Mouse (Mus musculus): ENCODE results near the gene Hlx. TPM values are rescaled to one million over a fixed set of nuclear protein-coding genes. Genes with fewer than 3 reads are reported as not detected.

Gene Hlx
- polyA plus RNA-seq, 1 experiment: not detected

DNA sequence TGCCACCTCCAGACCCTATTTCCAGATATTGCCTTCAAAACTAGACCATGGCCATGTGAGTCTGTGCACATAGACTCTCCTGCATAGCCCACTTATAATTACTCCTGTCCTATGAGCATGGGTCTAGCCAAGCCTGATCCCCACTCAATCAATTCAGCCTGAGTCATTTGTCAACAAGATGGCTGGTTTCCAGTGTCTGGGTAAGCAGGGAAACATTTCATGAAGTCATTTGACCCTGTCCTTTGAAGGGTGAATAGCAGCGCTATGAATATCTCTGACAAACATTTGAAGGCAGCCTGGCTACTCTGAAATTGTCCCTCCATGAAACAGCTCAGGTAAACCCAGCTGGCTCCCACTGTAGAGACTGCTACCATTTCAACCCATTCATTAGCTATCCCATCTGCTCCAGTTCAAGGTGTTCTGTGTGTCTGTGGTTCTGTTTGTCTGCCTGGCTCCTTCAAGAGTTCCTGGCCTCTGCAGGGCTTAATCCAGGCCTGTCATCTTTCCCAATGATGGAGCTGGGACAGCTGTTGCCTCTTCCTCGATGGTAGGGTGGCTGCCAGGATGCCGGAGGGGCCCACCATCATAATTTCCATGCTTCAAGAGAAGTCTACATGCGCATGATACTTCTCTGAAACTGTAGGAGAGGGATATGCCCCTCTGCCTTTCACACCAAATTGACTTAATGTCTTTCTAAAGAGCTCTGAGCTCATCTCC is 24.7 kb downstream of the Hlx start:
- H3K4me1 ChIP-seq (ENCODE audit: control insufficient read depth, insufficient read depth, low read length): no peaks in the 10 kb centered on the region
- H3K4me3 ChIP-seq (ENCODE audit: insufficient read depth, low read depth, low read length): no peak overlapping the region
- no peak overlapping the region for H3K27ac ChIP-seq (ENCODE audit: insufficient read depth, low read depth, low read length)
- no peak for TF ChIP-seq POLR2A (IDR thresholded peaks at IDR 0.05; ENCODE audit: insufficient read depth, low read depth, low read length)
- TF ChIP-seq CTCF (IDR thresholded peaks at IDR 0.05; ENCODE audit: insufficient read depth, low read depth, low read length): no peak
- WGBS: 73% methylated on average over 4 of the region's 4 CpGs

DNA sequence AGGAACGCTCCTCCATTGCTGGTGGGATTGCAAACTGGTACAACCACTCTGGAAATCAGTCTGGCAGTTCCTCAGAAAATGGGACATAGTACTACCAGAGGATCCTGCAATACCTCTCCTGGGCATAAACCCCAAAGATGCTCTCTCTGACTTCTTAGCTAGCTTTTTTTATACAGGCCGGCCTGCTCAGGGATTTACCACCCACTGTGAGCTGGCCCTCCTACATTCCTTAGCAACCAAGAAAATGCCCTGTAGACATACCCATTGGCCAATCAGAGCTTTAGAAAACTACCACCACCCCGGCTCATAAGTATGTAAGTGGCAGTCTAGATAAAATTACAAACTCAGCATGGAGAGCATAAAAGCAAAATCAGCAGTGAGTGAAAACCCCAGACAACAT is 27.5 kb downstream of the Hlx start:
- TF ChIP-seq POLR2A (IDR thresholded peaks at IDR 0.05; ENCODE audit: insufficient read depth, low read depth, low read length): no peak
- 48% methylated on average over 3 of the region's 3 CpGs for WGBS
- Histone ChIP-seq H3K27ac (ENCODE audit: insufficient read depth, low read depth, low read length) (no peak overlapping the region), H3K4me3 (ENCODE audit: insufficient read depth, low read depth, low read length) (no peak overlapping the region), H3K4me1 (ENCODE audit: control insufficient read depth, insufficient read depth, low read length) (no peaks in the 10 kb centered on the region)

DNA sequence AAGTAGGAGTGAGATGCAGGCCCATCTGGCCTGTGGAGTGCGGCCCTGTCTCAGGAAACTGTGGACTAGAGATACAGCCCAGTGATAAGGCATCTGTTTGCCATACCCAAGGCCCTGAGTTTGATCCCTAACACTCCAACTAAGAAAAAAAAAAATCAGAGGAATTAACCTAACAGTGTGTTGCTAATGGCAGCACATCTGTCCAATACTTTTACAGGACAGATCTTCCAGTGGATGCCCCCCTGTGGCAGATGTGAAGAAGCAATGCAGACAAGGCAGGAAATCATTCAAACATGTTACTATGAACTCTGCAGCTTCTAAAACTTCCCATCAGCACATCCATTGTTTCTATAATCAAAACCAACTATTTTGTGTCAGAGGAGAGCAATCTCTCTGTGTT is 33.1 kb downstream of the Hlx start:
- WGBS: 92% methylated on average over 1 of the region's 1 CpGs
- H3K27ac ChIP-seq (ENCODE audit: insufficient read depth, low read depth, low read length): no peak overlapping the region
- H3K4me1 ChIP-seq (ENCODE audit: control insufficient read depth, insufficient read depth, low read length): no peaks in the 10 kb centered on the region; the same call in 1 of the 2 replicates
- H3K4me3 ChIP-seq (ENCODE audit: insufficient read depth, low read depth, low read length): no peak overlapping the region
- TF ChIP-seq POLR2A (IDR thresholded peaks at IDR 0.05; ENCODE audit: insufficient read depth, low read depth, low read length) (no peak), CTCF (IDR thresholded peaks at IDR 0.05; ENCODE audit: insufficient read depth, low read depth, low read length) (no peak)

DNA sequence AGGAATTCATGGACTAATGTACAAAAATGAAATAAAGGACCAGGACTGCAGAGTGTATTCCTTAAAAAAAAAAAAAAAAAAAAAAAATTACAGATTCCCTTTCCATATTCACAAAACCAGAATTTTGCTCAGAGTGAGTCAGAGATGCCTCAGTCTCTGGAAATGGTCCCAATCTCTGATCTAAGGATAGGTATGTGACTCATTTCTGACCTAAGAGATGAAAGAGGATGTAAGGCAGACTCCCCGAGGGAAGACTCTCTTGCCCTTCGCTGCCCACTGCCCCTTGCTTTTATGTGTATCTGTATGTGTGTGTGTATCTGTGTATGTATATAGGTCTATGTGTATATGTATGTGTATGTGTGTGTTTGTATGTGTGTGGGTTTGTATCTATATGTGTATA is 37.0 kb downstream of the Hlx start:
- Histone ChIP-seq H3K27ac (ENCODE audit: insufficient read depth, low read depth, low read length) (no peak overlapping the region), H3K4me3 (ENCODE audit: insufficient read depth, low read depth, low read length) (no peak overlapping the region), H3K4me1 (ENCODE audit: control insufficient read depth, insufficient read depth, low read length) (no peaks in the 10 kb centered on the region; the same call in 1 of the 2 replicates)
- WGBS: 52% methylated on average over 2 of the region's 2 CpGs
- TF ChIP-seq POLR2A (IDR thresholded peaks at IDR 0.05; ENCODE audit: insufficient read depth, low read depth, low read length): no peak
- TF ChIP-seq CTCF (IDR thresholded peaks at IDR 0.05; ENCODE audit: insufficient read depth, low read depth, low read length): no peak

DNA sequence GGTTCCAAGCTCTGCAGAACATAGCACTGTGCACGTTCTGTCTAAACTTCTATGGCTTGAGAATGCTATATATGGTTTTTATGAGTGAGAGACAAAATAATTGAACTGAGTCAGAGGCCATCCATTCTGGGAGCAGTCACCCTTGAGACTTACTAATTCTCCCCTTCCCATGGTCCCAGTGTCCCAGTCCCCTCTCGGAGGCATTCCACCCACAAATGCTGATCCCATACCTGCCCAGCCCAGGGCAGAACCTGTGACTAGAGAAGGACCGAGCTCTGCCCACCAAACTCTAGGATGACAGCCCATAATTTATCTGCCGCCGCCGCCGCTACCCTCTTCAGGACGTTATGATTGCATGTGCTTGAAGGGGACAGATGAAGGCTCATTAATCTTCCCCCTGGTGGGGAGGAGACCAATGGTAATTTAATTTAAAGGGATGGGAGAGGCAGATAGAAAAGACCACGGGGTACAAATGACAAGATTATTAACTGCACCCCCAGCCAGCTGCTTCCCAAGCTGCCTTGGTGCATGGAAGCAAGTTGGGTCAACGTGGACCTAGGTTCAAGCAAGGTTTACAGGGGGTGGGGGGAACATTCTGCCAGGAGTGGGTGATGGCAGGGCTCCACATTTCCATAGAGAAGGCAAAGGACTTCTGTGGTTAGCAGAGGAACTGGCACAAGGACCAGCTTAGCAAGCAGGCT is 40.1 kb downstream of the Hlx start:
- Histone ChIP-seq H3K27ac (ENCODE audit: insufficient read depth, low read depth, low read length) (no peak overlapping the region), H3K4me3 (ENCODE audit: insufficient read depth, low read depth, low read length) (no peak overlapping the region), H3K4me1 (ENCODE audit: control insufficient read depth, insufficient read depth, low read length) (no peaks in the 10 kb centered on the region; the same call in 1 of the 2 replicates)
- TF ChIP-seq CTCF (IDR thresholded peaks at IDR 0.05; ENCODE audit: insufficient read depth, low read depth, low read length): no peak
- no peak for TF ChIP-seq POLR2A (IDR thresholded peaks at IDR 0.05; ENCODE audit: insufficient read depth, low read depth, low read length)
- WGBS: 84% methylated on average over 10 of the region's 10 CpGs

DNA sequence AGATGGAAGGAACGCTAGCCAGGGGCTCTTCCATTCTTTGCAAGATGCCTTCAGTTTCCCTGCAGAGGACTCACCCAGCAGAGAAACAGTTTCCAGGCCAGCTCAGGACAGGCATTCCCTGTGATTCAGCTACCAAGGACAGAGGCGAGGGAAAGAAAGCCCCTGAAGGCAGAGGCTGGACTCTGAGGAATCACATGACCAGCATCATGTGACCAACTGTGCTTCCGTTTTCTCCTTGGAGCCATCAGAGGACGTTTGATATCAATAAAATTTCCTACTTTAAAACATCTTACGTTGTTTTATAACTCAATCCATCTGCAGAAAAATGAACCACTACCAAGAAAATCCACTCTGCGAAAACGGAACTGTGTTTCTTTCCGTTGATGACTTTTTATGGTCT is 41.2 kb downstream of the Hlx start:
- no peak overlapping the region for H3K4me3 ChIP-seq (ENCODE audit: insufficient read depth, low read depth, low read length)
- 89% methylated on average over 8 of the region's 8 CpGs for WGBS
- no peak for TF ChIP-seq CTCF (IDR thresholded peaks at IDR 0.05; ENCODE audit: insufficient read depth, low read depth, low read length)
- H3K27ac ChIP-seq (ENCODE audit: insufficient read depth, low read depth, low read length): no peak overlapping the region
- no peaks in the 10 kb centered on the region; the same call in 1 of the 2 replicates for H3K4me1 ChIP-seq (ENCODE audit: control insufficient read depth, insufficient read depth, low read length)

DNA sequence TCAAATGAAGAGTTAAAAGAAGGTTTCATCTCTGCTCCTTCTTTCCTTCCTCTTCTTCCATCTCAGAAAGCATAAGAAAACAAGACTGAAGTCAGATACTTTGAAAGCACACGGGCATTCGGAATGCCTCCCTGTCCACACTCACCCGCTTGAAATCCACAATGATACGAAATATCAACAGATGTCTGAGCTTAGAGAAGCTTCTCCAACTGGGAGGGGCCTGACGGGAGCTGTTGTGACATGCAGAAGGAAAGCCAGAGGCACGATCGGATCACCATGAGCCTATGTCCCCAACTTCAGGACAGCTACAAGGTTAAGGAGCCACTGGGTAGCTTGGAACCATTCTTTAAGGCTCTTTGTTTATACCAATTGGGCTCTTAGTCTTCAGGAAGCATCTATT is 44.4 kb downstream of the Hlx start:
- 88% methylated on average over 7 of the region's 7 CpGs for WGBS
- no peak for TF ChIP-seq CTCF (IDR thresholded peaks at IDR 0.05; ENCODE audit: insufficient read depth, low read depth, low read length)
- no peak for TF ChIP-seq POLR2A (IDR thresholded peaks at IDR 0.05; ENCODE audit: insufficient read depth, low read depth, low read length)
- no peaks in the 10 kb centered on the region for H3K4me1 ChIP-seq (ENCODE audit: control insufficient read depth, insufficient read depth, low read length)

DNA sequence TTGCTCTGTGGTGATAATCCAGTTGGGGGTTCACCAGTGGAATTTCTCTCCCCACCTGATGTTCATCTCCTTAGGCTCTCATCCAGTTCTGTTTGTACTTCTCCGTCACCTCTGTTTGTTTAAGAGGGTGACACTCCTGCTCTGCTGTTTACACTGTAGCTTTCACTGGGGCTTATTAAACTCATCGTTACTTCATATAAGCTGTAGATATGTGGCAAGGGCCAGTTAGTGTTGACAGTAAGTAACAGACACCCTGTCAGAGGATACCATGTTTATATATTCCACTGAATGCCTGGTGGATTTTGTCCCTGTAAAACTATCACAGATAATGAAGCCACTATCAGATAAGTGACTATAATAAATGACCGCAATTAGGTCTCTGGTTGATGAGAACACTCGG is 44.9 kb downstream of the Hlx start:
- Histone ChIP-seq H3K27ac (ENCODE audit: insufficient read depth, low read depth, low read length) (no peak overlapping the region), H3K4me3 (ENCODE audit: insufficient read depth, low read depth, low read length) (no peak overlapping the region), H3K4me1 (ENCODE audit: control insufficient read depth, insufficient read depth, low read length) (no peaks in the 10 kb centered on the region)
- TF ChIP-seq CTCF (IDR thresholded peaks at IDR 0.05; ENCODE audit: insufficient read depth, low read depth, low read length): no peak
- no peak for TF ChIP-seq POLR2A (IDR thresholded peaks at IDR 0.05; ENCODE audit: insufficient read depth, low read depth, low read length)
- 81% methylated on average over 4 of the region's 4 CpGs for WGBS

More for the DNA sequence above, 44.4 kb downstream of the Hlx start:
- Histone ChIP-seq H3K4me3 (ENCODE audit: insufficient read depth, low read depth, low read length) (no peak overlapping the region), H3K27ac (ENCODE audit: insufficient read depth, low read depth, low read length) (no peak overlapping the region)

DNA sequence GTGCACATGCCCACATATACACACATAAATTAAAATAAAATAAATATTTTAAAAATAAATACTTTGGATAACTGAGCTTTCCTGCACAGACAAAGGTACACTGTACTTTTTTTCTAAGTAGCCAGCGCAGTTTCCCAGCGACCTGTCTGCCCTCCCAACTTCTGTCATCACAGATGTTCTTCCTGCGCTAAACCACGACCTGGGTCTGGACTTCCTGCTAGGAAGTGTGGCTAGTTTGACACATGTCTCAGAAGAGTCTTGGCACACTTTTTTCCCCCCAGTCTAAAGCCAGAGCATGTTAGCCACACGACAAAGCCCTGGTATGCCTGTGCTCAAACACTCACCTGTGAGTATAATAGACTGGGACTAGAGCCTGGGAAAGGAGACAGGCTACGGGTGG is 48.9 kb downstream of the Hlx start:
- no peak overlapping the region for H3K27ac ChIP-seq (ENCODE audit: insufficient read depth, low read depth, low read length)
- H3K4me1 ChIP-seq (ENCODE audit: control insufficient read depth, insufficient read depth, low read length): no peaks in the 10 kb centered on the region
- H3K4me3 ChIP-seq (ENCODE audit: insufficient read depth, low read depth, low read length): no peak overlapping the region
- WGBS: 84% methylated on average over 6 of the region's 6 CpGs
- TF ChIP-seq POLR2A (IDR thresholded peaks at IDR 0.05; ENCODE audit: insufficient read depth, low read depth, low read length) (no peak), CTCF (IDR thresholded peaks at IDR 0.05; ENCODE audit: insufficient read depth, low read depth, low read length) (no peak)

All from olfactory bulb, adult 2 months (tissue).